Mouse (Mus musculus): ENCODE measurements around the gene Vmn2r16.

Vmn2r16 gene

GRCm38 (mm10) chr5:109329862-109330261, at the start of gene Vmn2r16:
Vmn2r16 (plus strand) TSS chr5:109330162.
- DNase-seq = no peak

GRCm38 (mm10) chr5:109294655-109295054, 35.3 kb upstream of the Vmn2r16 start:
- DNase-seq = no peak

GRCm38 (mm10) chr5:109297544-109297943, 32.4 kb upstream of the Vmn2r16 start, which contains the start of gene Vmn2r15:
Vmn2r15 (minus strand) TSS chr5:109297644.
- DNase-seq = no peak

- DNase-seq = no peak
Measured at GRCm38 (mm10) chr5:109419388-109419787, 89.4 kb downstream of the Vmn2r16 start, which contains the start of gene Vmn2r17. Vmn2r17 (plus strand) TSS chr5:109419688.
